Mouse (Mus musculus) liver, embryonic 16.5 days (tissue): Measurements from ENCODE around the gene Gldc. TPM values are rescaled to one million over a fixed set of nuclear protein-coding genes. Genes with fewer than 3 reads are reported as not detected.

Experiments used
- ATAC-seq: fragments of 200-750 bp; cut with Nextera tagmentation; 2 replicates; pipeline ENCODE4 v1.8.0; 2017; ENCODE audit warnings: low read depth, mild to moderate bottlenecking, moderate number of reproducible peaks, moderate library complexity
- H3K27ac ChIP-seq: fragments of 300-500 bp; sonication (generic); 2 replicates; pipeline ENCODE4 v1.5.1; 2014; ENCODE audit warnings: mild to moderate bottlenecking, low read length
- H3K27me3 ChIP-seq: fragments of 300-500 bp; sonication (generic); 2 replicates; pipeline ENCODE4 v1.6.1; 2014; ENCODE audit warnings: low read depth, low read length, mixed read lengths; ENCODE audit not compliant: control insufficient read depth, insufficient read depth
- H3K36me3 ChIP-seq: fragments of 300-500 bp; sonication (generic); 2 replicates; pipeline ENCODE4 v1.6.1; 2014; ENCODE audit warnings: mild to moderate bottlenecking; ENCODE audit not compliant: control insufficient read depth, insufficient read depth
- H3K4me1 ChIP-seq: fragments of 300-500 bp; sonication (generic); 2 replicates; pipeline ENCODE4 v1.6.1; 2014; ENCODE audit warnings: low read depth, low read length, mixed read lengths; ENCODE audit not compliant: control insufficient read depth
- H3K4me2 ChIP-seq: fragments of 300-500 bp; sonication (generic); 2 replicates; pipeline ENCODE4 v1.6.1; 2014; ENCODE audit warnings: low read depth, low read length, mixed read lengths
- H3K4me3 ChIP-seq: fragments of 300-500 bp; sonication (generic); 2 replicates; pipeline ENCODE4 v1.5.1; 2014; ENCODE audit warnings: low read depth, mild to moderate bottlenecking, low read length
- H3K9ac ChIP-seq: fragments of 300-500 bp; sonication (generic); 2 replicates; pipeline ENCODE4 v1.6.1; 2014; ENCODE audit warnings: low read depth, low read length
- H3K9me3 ChIP-seq: fragments of 300-500 bp; sonication (generic); replicated peaks from 2 replicates; pipeline ENCODE4 v1.6.1; 2016; ENCODE audit warnings: low read length; ENCODE audit not compliant: control insufficient read depth
- WGBS: fragments of 180-500 bp; shearing (Covaris S2); extraction: QIAGEN DNeasy Blood & Tissue Kit; methylation state at CpG from one replicate; pipeline ENCODE4 v1.1.7; 2014; ENCODE audit not compliant: insufficient replicate concordance; 5-methylcytosine and 5-hydroxymethylcytosine counted together
- polyA plus RNA-seq: library from polyadenylated mRNA; unstranded; fragments of >200 nt; fragmentation: Nextera tagmentation; extraction: Ambion mirVana; gene quantifications from 2 replicates; pipeline ENCODE4 v1.2.1, GENCODE M21; 2015

The Gldc gene
- polyA plus RNA-seq, 1 experiment from 2014 or later, result 28.5 TPM

DNA sequence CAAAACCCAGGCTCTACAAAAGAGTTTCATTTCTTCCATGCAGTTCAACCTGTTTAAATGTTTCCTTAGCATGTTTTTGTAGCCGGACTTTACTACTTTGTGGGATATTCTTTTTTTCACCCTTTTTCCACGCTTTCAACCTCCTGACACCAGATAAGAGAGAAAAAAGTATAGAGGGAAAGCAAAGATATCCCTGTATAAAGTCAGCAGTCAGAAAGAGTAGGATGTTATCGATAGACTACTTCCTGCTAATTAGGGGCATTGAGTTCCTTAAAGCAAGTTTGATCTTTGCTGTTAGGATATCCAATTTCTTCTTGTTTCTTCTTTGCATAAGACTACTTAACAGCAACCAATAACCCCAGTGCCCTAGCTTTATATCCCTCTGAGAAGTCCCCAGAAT, 123.8 kb downstream of the Gldc start:
- no peaks in the 10 kb centered on the region for H3K9me3 ChIP-seq
- no peaks in the 10 kb centered on the region for H3K27me3 ChIP-seq
- no peak for ATAC-seq
- peaks cover 9% of the 10 kb centered on the region for H3K36me3 ChIP-seq
- H3K4me3 ChIP-seq, result no peak overlapping the region
- peaks cover 18% of the 10 kb centered on the region for H3K4me1 ChIP-seq
- H3K4me2 ChIP-seq, result peak overlapping the region; percentile 8; the same call in 1 of the 2 replicates
- WGBS, result 32% methylated on average over 3 of the region's 3 CpGs
- H3K27ac ChIP-seq, result no peak overlapping the region; the same call in 1 of the 2 replicates
- H3K9ac ChIP-seq, result no peak overlapping the region

DNA sequence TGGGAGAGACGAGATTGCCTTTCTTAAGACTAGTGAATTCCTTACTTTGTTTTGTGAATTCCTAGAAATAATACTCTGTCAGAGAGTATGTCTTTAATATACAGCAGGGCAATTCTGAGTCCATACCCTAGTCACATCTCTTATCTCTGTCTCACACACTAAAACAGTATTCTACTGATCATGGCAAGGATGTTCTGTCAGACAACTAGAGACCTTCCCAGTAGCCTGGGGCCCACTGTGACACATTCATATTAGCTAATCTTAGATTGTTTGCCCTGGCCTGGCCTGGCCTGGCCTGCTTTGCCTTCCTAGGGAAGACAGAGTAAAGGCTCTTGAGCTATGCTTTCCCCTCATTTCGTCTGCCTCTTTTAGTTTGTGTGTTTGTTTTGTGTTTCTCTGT, 124.6 kb downstream of the Gldc start:
- H3K4me2 ChIP-seq, result peak overlapping the region; percentile 53
- ATAC-seq, result peak; percentile 94
- H3K36me3 ChIP-seq, result peaks cover 6% of the 10 kb centered on the region; the same call in 1 of the 2 replicates
- 27% methylated on average over 2 of the region's 2 CpGs for WGBS
- no peaks in the 10 kb centered on the region for H3K9me3 ChIP-seq
- peaks cover 18% of the 10 kb centered on the region for H3K4me1 ChIP-seq
- peak overlapping the region; percentile 11; the same call in 1 of the 2 replicates for H3K4me3 ChIP-seq
- peak overlapping the region; percentile 16 for H3K9ac ChIP-seq
- H3K27me3 ChIP-seq, result no peaks in the 10 kb centered on the region
- H3K27ac ChIP-seq, result peak overlapping the region; percentile 82

Other genes with a start within 250 kb of the Gldc start
- not detected in 2 replicates for gene Trpd52l3, start 171.6 kb downstream of the Gldc start, polyA plus RNA-seq
- 30.7 and 32.0 TPM in 2 replicates for gene Uhrf2, start 144.9 kb downstream of the Gldc start, polyA plus RNA-seq
- 4.2 and 6.7 TPM in 2 replicates for gene Mbl2, start 57.5 kb upstream of the Gldc start, polyA plus RNA-seq